Mouse (Mus musculus): Measurements from ENCODE around the gene Akip1. TPM values are rescaled to one million over a fixed set of nuclear protein-coding genes. Genes with fewer than 3 reads are reported as not detected.

The Akip1 gene
- polyA plus RNA-seq, 1 experiment from 2014 or later, result 18.1 TPM

- Histone ChIP-seq H3K36me3 (0 out of 2 replicates have a peak, but pooled peaks cover under 1% of the 10 kb centered on the region), H3K4me2 (replicated peaks) (peak overlapping the region; percentile 86), H3K9ac (replicated peaks) (peak overlapping the region; percentile 83), H3K4me1 (peaks cover 27% of the 10 kb centered on the region), H3K27me3 (no peaks in the 10 kb centered on the region), H3K9me3 (no peaks in the 10 kb centered on the region), H3K27ac (replicated peaks) (peak overlapping the region; percentile 77), H3K4me3 (peak overlapping the region; percentile 89)
- 3% methylated on average over 13 of the region's 13 CpGs for WGBS
- ATAC-seq (replicated peaks), result peak; percentile 79
Measured at GRCm38 (mm10) chr7:109751427-109752007, 48.0 kb downstream of the Akip1 start.

GRCm38 (mm10) chr7:109752008-109752925, 48.8 kb downstream of the Akip1 start, which contains the start of gene Tmem9b:
Tmem9b (minus strand) TSS chr7:109752875.
- ATAC-seq (replicated peaks), result peak; percentile 91
- H3K27ac ChIP-seq (replicated peaks), result peak within 1 kb of the TSS; percentile 77
- H3K4me3 ChIP-seq, result peak within 1 kb of the TSS; percentile 89
- H3K27me3 ChIP-seq, result no peaks in the 10 kb centered on the region
- WGBS, result under 1% methylated on average over 72 of the region's 74 CpGs
- peak within 1 kb of the TSS; percentile 83 for H3K9ac ChIP-seq (replicated peaks)
- H3K36me3 ChIP-seq, result no peaks in the 10 kb centered on the region
- H3K4me1 ChIP-seq, result peaks cover 27% of the 10 kb centered on the region
- no peaks in the 10 kb centered on the region for H3K9me3 ChIP-seq
- peak within 1 kb of the TSS; percentile 86 for H3K4me2 ChIP-seq (replicated peaks)

GRCm38 (mm10) chr7:109754034-109754433, 50.5 kb downstream of the Akip1 start:
- Histone ChIP-seq H3K9me3 (no peaks in the 10 kb centered on the region), H3K36me3 (no peaks in the 10 kb centered on the region), H3K4me3 (no peak overlapping the region), H3K4me1 (peaks cover 27% of the 10 kb centered on the region), H3K27ac (replicated peaks) (no peak overlapping the region), H3K27me3 (no peaks in the 10 kb centered on the region), H3K9ac (replicated peaks) (no peak overlapping the region), H3K4me2 (replicated peaks) (no peak overlapping the region)
- WGBS, result 92% methylated on average over 8 of the region's 8 CpGs
- ATAC-seq (replicated peaks), result no peak

- ATAC-seq (replicated peaks), result no peak
- H3K27me3 ChIP-seq, result no peaks in the 10 kb centered on the region
- H3K36me3 ChIP-seq, result no peaks in the 10 kb centered on the region
- no peaks in the 10 kb centered on the region for H3K9me3 ChIP-seq
- no peak overlapping the region for H3K9ac ChIP-seq (replicated peaks)
- peaks cover 20% of the 10 kb centered on the region for H3K4me1 ChIP-seq
- H3K4me3 ChIP-seq, result no peak overlapping the region
- H3K4me2 ChIP-seq (replicated peaks), result no peak overlapping the region
- WGBS, result 90% methylated on average over 3 of the region's 3 CpGs
- no peak overlapping the region for H3K27ac ChIP-seq (replicated peaks)
Measured at GRCm38 (mm10) chr7:109756291-109756690, 52.8 kb downstream of the Akip1 start.

Other genes starting within 250 kb of the Akip1 start
- gene Trim66, start 195.6 kb upstream of the Akip1 start, polyA plus RNA-seq (2015; fragmentation: Nextera tagmentation; extraction: Ambion mirVana), result 0.23 and 0.25 TPM in 2 replicates
- gene Rpl27a, start 184.5 kb upstream of the Akip1 start, polyA plus RNA-seq (2015; fragmentation: Nextera tagmentation; extraction: Ambion mirVana), result 83.3 and 86.3 TPM in 2 replicates
- gene St5, start 85 bp upstream of the Akip1 start, polyA plus RNA-seq (2015; fragmentation: Nextera tagmentation; extraction: Ambion mirVana), result 11.4 and 13.1 TPM in 2 replicates
- gene BC051019, start 20.2 kb downstream of the Akip1 start, polyA plus RNA-seq (2015; fragmentation: Nextera tagmentation; extraction: Ambion mirVana), result 0.22 and 0.88 TPM in 2 replicates
- gene Ascl3, start 28.0 kb downstream of the Akip1 start, polyA plus RNA-seq (2015; fragmentation: Nextera tagmentation; extraction: Ambion mirVana), result not detected in 2 replicates
- 91.7 and 95.2 TPM in 2 replicates for gene Tmem9b, start 49.2 kb downstream of the Akip1 start, polyA plus RNA-seq (2015; fragmentation: Nextera tagmentation; extraction: Ambion mirVana)
- gene Nrip3, start 78.3 kb downstream of the Akip1 start, polyA plus RNA-seq (2015; fragmentation: Nextera tagmentation; extraction: Ambion mirVana), result 6.1 and 6.4 TPM in 2 replicates
- 0.79 and 0.92 TPM in 2 replicates for gene Scube2, start 162.0 kb downstream of the Akip1 start, polyA plus RNA-seq (2015; fragmentation: Nextera tagmentation; extraction: Ambion mirVana)

Data from forebrain, embryonic 15.5 days (tissue).